Mouse (Mus musculus) testis, adult 2 months (tissue): ENCODE measurements at regions not wholly inside any gene's neighbourhood (a gene's known extent, or its start where the extent isn't known, plus 50 kb on each side); places are given as distances from the start of the nearest gene placed in this dataset.

ENCODE experiments used
- CTCF ChIP-seq: fragments of 200-500 bp; IDR thresholded peaks from 2 replicates; pipeline ENCODE4 v1.5.1; 2012; ENCODE audit warnings: low read depth, mild to moderate bottlenecking, inconsistent platforms, low read length, moderate library complexity; ENCODE audit not compliant: control insufficient read depth, insufficient read depth, insufficient replicate concordance
- POLR2A ChIP-seq: fragments of 200-500 bp; IDR thresholded peaks from 2 replicates; pipeline ENCODE4 v1.6.1; 2012; ENCODE audit warnings: low read depth, mild to moderate bottlenecking, inconsistent platforms, low read length, moderate library complexity; ENCODE audit not compliant: control insufficient read depth

DNA sequence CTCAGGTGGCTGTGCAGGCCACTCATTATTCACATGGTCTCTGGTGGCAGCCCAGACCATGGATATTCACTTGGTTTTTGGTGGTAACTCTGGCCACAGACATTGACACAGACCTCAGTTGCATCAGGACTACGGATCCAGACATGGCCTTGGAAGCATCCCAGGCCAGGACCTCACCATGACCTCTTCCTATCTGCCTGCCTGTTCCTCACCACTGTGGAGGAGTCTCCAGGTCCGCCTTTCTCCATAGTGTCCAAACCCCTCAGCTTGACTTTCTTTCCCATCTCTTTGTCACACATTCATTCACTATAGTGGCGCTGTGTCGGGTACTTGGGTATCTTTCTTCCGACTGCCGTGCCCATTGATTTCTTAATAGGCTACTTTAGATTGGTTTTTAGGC is 74.1 kb upstream of the Adra2c start:
- no peak for TF ChIP-seq POLR2A
- no peak for TF ChIP-seq CTCF
